Mouse (Mus musculus) erythroblast, adult 5-6 weeks (primary cell): ENCODE measurements around the gene Tmem140. TPM values are rescaled to one million over a fixed set of nuclear protein-coding genes. Genes with fewer than 3 reads are reported as not detected.

Experiments used
- ATAC-seq: replicated peaks from 2 replicates; pipeline ENCODE4 v1.8.0; 2016; ENCODE audit warnings: moderate number of reproducible peaks, mild to moderate bottlenecking, moderate TSS enrichment, inconsistent platforms; ENCODE audit not compliant: poor library complexity, low FRiP score, severe bottlenecking
- total RNA-seq, 2 experiments: library from RNA; stranded (forward) in 1 of 2; stranded (reverse) in 1 of 2; fragments of 150-400 nt in 1 of 2; fragments of 200-764, 138-1000 nt in 1 of 2; gene quantifications; 2 replicates each; pipeline versions ENCODE4 v1.2.3 to v1.2.4; 2015 to 2017; ENCODE audit warnings: low replicate concordance in 2 of 2

Tmem140 gene
- total RNA-seq, 2 experiments from 2014 or later, result 45.5 to 56.7 TPM

DNA sequence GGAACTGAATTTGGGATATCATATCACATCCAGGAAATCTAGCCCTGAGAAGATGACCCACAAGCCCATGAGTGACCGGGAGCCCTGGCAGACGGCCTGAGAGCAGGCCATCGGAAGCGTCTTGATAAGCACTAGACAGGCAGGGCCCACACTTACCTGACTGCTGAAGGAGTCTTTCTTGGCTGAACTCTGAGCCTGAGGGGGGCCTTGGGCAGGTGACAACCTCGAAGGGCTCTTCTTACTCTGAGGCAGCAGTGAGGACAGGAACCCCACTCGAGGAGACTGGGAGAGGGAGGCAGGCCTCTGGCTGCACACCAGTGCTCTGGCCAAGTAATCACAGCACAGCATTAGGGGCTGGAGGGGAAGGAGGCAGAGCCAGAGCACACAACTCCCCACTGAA is 41.4 kb downstream of the Tmem140 start:
- no peak for ATAC-seq

DNA sequence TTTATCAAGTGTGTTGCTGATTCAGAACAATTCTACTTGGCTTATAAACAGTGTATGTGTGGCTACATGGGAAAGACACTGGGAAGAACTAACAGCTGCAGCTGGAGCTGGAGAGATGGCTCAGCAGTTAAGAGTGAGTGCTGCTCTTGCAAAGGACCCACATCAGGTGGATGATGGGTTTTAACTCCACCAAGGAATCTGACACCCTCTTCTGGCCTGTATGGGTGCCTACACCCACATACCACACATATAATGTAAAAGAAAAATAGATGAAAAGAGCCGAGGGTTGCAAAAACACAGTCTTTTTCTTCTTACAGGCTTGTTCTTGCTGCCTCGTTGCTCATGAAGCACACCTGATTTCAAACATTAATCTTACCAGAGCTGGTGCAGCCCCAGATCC is 43.2 kb downstream of the Tmem140 start:
- ATAC-seq, result no peak

DNA sequence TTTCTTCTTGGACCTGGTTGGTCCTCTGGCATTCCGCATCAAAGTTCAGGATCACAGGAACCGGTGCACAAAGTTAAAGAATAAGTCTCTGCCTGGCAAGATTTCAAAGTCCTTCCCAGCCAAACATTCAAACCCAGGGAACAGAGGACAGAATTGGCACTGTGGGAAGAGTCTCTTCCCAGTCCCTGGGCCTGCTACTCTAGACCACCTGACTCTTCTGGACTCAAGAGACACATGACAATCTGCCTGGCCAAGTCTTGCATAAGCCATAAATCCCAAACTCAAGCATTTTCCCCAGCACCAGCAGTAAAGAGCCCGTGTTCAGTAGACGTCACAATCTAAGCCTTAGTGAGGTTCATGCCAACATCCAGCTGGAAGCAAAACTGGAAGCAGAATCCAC is 43.7 kb downstream of the Tmem140 start:
- ATAC-seq, result no peak

DNA sequence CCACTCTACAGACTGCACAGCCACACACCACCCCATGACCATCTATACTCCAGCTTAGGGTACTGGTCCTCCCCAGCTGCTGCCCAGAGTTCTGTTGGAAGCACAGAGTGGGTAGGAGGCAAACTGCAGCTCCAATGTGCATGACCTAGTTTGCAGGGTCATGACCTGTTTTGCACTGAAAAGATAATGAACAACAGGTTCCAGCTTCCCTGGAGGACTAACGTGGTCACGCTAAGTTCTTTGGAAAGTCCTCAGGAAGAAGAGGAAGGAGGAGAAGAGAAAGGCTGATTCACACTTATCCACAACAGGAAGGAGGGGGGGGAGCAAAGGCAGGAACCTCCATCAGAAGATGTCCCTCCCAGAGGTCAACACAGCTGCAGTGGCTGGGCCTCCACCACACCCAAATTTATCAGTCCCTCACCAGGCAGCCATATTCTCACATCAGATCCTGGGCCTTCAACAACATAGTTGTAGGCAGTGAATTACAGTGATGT is 44.2 kb downstream of the Tmem140 start:
- ATAC-seq, result peak; percentile 80

DNA sequence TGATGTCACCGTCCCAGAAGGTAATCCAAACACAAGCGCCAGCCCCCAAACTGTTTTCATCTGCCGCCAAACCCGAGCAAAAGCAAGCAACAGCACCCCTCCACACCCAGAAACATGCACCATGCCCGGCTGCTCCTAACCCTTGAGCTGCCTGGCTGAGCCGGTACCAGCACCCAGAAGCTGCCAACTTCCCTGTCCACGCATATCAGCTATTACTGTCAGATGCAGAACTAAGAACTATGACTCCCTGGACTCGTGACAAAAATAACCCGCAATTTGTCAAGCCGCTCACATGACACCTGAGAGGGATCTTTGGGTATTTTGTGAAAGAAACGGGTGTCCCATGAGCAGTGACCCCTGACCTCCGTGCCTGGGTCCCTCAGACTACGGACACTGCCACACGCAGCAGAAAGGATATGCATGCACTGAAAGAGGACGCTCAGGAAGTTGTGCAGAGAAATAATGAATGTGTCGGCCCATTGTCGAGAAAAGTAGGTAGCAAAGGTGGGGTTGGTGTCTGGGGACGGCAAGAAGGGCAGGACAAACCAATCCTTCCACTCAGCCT is 44.8 kb downstream of the Tmem140 start:
- peak; percentile 1; the same call in 1 of the 2 replicates for ATAC-seq

DNA sequence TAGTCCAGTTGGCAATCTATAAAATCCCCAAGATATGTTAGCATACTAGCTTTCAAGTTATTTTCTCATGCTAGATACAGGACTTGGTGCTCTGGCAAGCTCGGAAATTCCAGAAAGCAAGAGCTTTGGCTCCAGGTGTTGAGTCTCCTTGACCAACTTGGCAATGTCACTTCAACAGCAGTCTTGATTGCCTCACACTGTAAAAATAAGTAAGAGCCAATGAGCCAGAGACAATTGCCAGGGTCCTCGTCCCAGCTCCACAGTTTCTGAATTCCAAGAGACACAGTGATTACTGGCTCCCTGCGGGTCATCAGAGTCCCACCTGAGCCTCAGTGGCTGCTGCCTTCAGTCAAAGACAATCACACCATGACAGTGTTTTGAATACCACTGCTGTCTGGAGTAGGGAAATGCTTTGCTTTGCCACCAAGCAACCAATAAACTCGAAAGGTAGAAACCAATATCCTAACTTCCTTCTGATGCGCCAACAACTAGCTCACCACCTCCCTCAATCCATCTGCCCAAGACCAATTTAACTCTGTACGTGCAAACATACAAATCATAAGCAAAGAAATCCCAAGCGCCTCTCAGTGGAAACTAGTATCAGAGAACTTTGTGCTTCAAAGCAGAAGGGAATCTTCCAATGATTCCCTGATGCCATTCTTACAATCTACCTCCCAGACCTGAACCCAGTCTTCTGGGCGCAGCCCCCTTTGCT is 46.8 kb downstream of the Tmem140 start:
- ATAC-seq, result no peak

DNA sequence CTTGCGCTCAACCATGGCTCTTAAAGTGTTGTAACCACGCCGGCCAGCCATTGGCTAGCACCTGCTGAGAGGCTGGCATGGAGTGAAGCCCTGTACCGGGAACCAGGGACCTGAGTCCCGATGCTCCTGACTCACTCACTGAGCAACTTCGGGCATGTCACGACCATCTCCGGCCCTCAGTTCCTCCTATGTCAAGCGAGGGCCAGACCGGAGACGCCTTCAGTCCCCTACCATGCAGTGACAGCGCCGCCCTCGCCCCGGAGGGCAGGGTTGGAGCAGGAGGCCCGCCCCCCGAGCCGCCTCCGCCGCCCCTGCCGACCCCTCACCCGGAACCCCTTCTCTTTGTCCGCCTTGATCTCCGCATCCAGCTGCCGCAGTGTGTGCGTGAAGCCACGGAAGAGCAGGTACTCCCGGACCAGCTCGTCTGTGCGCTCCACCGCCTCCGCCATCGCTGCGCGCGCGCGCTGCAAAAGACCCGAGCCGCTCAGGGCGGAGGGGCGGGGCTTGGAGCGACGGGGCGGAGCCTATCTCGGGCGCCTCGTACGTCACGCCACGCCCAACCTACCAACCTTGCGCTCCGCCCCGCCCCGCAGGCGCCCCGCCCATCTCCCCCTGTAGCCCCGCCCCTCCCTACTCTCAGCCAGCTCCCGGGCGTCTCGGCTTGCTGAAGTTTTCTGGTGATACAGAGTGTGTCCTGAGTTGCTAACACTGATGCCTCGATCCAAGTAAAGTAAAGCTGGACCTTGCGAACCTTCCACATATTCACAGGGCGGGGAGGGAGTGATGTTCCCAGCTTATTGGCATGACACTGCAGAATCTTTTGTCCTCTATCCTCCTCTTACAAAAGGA is 47.6 kb downstream of the Tmem140 start, which contains the start of gene Wdr91:
TSS of gene Wdr91 (minus strand) at position 506 of the 849 bp plus-strand sequence.
- ATAC-seq, result peak; percentile 72

DNA sequence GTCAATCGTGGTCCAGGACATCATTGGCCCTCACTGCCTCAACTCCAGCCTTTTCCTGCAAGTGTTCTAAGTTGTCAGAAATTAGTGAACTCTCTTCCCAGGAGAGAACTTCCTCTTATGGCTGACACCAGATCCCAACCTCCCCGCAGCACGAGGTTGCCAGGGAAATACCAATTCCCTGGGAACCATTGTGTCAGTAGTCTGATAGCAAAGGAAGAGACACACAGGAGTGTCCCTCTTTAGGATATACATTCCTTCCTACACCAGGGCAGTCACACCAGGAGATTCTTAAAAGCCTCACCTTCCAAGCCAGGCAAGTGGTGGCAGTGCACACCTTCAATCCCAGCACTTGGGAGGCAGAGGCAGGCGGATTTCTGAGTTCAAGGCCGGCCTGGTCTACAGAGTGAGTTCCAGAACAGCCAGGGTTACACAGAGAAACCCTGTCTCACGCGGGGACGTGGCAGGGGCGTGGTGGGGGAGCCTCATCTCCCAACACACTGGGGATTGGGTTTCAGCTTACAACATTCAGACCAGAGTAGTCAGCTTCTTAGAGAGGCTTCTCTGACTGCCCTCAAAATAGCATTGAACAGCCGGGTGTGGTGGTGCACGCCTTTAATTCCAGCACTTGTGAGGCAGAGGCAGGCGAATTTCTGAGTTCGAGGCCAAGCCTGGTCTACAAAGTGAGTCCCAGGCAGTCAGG is 50.5 kb downstream of the Tmem140 start:
- ATAC-seq, result no peak

DNA sequence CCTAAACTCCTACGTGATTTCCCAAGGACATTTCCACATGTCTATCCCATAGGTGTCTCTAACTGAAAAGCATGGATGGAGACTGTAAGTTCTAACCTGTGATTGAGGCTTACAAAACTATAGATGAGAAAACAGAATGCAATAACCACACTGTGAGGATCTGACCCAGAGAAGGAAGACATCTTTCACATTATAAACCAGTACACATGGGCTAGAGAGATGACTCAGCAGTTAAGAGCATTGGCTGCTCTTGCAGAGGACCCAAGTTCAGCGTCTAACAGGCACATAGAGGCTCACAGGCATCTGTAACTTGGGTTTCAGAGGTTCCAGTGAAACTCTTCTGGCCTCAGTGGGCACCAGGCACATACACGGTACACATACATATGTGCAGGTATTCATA is 51.5 kb downstream of the Tmem140 start:
- no peak for ATAC-seq

DNA sequence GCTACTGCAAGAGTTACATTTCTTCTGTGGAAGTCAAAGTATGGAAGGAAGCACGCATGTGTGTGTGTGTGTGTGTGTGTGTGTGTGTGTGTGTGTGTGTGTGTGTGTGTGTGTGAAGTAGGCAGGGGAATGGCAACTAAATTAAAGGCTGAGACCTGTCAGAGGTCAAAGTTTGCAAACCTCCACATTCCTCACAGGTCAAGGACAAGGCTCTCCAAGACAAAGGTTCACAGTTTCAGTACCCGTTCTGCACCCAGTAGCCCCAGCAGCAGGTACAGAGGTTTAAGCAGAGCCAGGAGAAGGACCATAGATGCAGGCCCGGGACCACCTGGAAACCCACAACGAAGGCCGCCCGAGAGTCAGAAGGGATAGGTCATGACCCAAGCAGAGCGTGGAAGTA is 56.2 kb downstream of the Tmem140 start:
- ATAC-seq, result no peak

DNA sequence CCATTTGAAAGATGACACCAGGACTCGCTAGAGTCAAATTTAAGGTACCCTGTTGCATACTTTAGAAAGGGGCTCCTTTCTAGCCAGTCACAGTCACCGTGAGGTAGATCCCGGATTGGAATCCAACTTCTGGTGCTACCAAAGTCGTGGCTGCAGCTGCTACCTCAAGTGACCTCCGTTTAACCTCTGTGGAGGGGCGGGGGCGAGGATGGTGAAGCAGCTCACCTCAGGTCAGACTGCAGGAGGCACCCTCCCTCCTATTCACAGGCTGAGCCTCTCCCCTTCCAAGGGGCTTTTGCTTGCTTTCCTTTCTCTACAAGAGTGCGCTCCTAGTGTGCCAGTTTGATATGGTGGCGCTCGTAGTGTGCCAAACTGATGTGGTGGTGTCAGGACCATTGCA is 57.0 kb downstream of the Tmem140 start, which contains the start of gene Stra8:
TSS of gene Stra8 (plus strand) at position 208 of the 400 bp plus-strand sequence.
- ATAC-seq, result no peak

DNA sequence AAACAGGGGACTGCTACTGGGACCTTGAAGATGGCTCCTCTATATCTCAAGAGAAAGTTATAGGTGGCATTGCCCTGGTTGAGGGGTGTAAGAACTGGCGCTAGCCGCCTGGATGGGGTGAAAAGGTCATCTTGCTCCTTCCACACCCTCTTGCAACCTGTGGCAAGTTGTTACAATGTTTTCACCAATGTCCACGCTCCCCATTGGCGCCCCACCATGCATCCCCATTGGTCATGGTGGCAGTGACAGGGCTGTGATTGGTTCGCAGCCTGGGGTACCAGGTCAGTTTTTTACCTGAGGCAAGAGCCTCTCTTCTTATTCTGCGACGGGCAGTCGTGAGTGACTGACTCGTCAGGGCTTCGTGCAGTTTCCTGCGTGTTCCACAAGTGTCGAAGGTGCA is 57.7 kb downstream of the Tmem140 start:
- ATAC-seq, result no peak

DNA sequence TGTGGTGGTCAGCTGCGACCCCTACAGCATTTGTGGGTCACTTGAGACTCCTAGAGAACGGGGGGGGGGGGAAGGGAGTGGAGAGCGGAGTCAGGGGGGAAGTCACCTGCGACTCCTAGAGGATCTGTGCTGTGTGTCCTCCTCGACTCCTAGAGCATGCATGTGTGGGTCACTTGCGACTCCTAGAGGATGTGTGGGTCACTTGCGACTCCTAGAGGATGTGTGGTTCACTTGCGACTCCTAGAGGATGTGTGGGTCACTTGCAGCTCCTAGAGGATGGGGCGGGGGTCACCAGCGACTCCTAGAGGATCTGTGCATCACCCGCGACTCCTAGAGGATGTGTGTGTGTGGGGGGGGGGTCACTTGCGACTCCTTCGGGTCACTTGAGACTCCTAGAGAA is 59.0 kb downstream of the Tmem140 start:
- peak; percentile 90 for ATAC-seq

Other genes with a start within 250 kb of the Tmem140 start
- gene Agbl3, start 82.7 kb upstream of the Tmem140 start, total RNA-seq (2015; ENCODE audit: low replicate concordance), result 1.2 and 4.4 TPM in 2 replicates
- gene Agbl3, start 82.7 kb upstream of the Tmem140 start, total RNA-seq (2017; ENCODE audit: low replicate concordance), result 2.0 and 4.6 TPM in 2 replicates
- 4.0 and 8.1 TPM in 2 replicates for gene Cyren, start 14.9 kb downstream of the Tmem140 start, total RNA-seq (2015; ENCODE audit: low replicate concordance)
- 5.8 and 9.8 TPM in 2 replicates for gene Cyren, start 14.9 kb downstream of the Tmem140 start, total RNA-seq (2017; ENCODE audit: low replicate concordance)
- gene Wdr91, start 47.7 kb downstream of the Tmem140 start, total RNA-seq (2015; ENCODE audit: low replicate concordance), result 35.7 and 37.4 TPM in 2 replicates
- gene Wdr91, start 47.7 kb downstream of the Tmem140 start, total RNA-seq (2017; ENCODE audit: low replicate concordance), result 53.2 and 72.1 TPM in 2 replicates
- gene Stra8, start 57.0 kb downstream of the Tmem140 start, total RNA-seq (2015; ENCODE audit: low replicate concordance), result not detected in 2 replicates
- gene Stra8, start 57.0 kb downstream of the Tmem140 start, total RNA-seq (2017; ENCODE audit: low replicate concordance), result not detected in 2 replicates
- gene Slc23a4, start 125.3 kb downstream of the Tmem140 start, total RNA-seq (2015; ENCODE audit: low replicate concordance), result not detected in 2 replicates
- 0.26 TPM in 1 of 2 replicates, not detected in the other for gene Slc23a4, start 125.3 kb downstream of the Tmem140 start, total RNA-seq (2017; ENCODE audit: low replicate concordance)